Mouse (Mus musculus) brain, embryonic 14.5 days (tissue): ENCODE results near the gene Zfp740.

ENCODE experiments used
- CTCF ChIP-seq: fragments of 200-500 bp; IDR thresholded peaks from 2 replicates; pipeline ENCODE4 v1.5.1; 2012; ENCODE audit warnings: inconsistent platforms, mild to moderate bottlenecking, moderate library complexity, borderline replicate concordance; ENCODE audit not compliant: insufficient read depth, insufficient read length; ENCODE audit errors: extremely low read depth
- POLR2A ChIP-seq: fragments of 200-500 bp; IDR thresholded peaks from 2 replicates; pipeline ENCODE4 v1.6.1; 2012; ENCODE audit warnings: mild to moderate bottlenecking, inconsistent platforms, borderline replicate concordance; ENCODE audit not compliant: poor library complexity, insufficient read depth, insufficient read length, severe bottlenecking; ENCODE audit errors: extremely low read depth

DNA sequence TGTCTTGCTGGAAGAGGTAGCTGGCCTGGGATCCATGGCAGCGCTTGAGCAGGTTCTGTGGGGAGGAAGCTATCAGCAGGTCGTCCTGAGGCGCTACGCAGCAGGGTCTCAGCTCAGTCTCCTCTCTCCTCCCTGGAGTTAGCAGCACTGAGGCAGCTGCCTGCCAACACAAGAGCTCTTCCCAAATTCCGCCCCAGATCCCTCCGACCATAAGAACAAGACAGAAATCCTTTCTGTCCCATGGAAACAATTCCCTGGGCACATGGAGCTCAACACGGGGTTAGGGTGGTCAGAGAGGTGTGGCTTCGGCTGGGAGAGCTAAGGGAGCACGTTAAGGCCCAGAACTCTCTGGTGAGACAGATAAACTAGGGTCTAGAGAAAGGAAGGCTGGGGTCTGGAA, 23.9 kb upstream of the Zfp740 start:
- TF ChIP-seq POLR2A, result no peak
- TF ChIP-seq CTCF, result no peak
